ENCODE assay signal across 20 mouse cellular contexts in genomic region chr1:173626686-173627085, GRCm38 (mm10). TPM values are rescaled to one million over a fixed set of nuclear protein-coding genes. Genes with fewer than 3 reads are reported as not detected.
"Had no signal": no experiment of that assay in that cellular context is flagged by ENCODE, and none has a peak within 500 bp of the region (broad histone marks: within the 10 kb centered on the region; RNA-seq: fewer than 3 reads in every experiment).

No protein-coding gene starts in this region.

- H3K9ac ChIP-seq: intestine, embryonic 15.5 days; limb, embryonic 12.5 days; liver, embryonic 14.5 days; midbrain, embryonic 13.5 days; neural tube, embryonic 15.5 days had no signal

- ATAC-seq: intestine, embryonic 15.5 days; midbrain, embryonic 13.5 days had no signal

- DNase-seq: kidney, adult 2 months; kidney, postnatal 36 days; liver; lung, adult 2 months; lung, postnatal 10 days; thymus, adult 18-20 months; thymus, postnatal 14 days had no signal

- H3K27ac ChIP-seq: intestine, embryonic 15.5 days; layer of hippocampus, adult 2 months; limb, embryonic 12.5 days; liver, embryonic 14.5 days; macrophage; midbrain, embryonic 13.5 days; neural tube, embryonic 15.5 days had no signal

- H3K4me3 ChIP-seq: intestine, embryonic 15.5 days; layer of hippocampus, adult 2 months; limb, embryonic 12.5 days; midbrain, embryonic 13.5 days; myocyte; neural tube, embryonic 15.5 days had no signal

- H3K9me3 ChIP-seq: intestine, embryonic 15.5 days; limb, embryonic 12.5 days; midbrain, embryonic 13.5 days; neural tube, embryonic 15.5 days had no signal

- H3K27me3 ChIP-seq: intestine, embryonic 15.5 days; limb, embryonic 12.5 days; midbrain, embryonic 13.5 days; neural tube, embryonic 15.5 days had no signal

- H3K4me2 ChIP-seq: intestine, embryonic 15.5 days; limb, embryonic 12.5 days; midbrain, embryonic 13.5 days; neural tube, embryonic 15.5 days had no signal

- H3K4me1 ChIP-seq: intestine, embryonic 15.5 days; limb, embryonic 12.5 days; midbrain, embryonic 13.5 days; neural tube, embryonic 15.5 days had no signal

- H3K36me3 ChIP-seq: intestine, embryonic 15.5 days; limb, embryonic 12.5 days; midbrain, embryonic 13.5 days; neural tube, embryonic 15.5 days had no signal

RNA-seq across cellular contexts. Expression of gene Ifi209, which starts 4.0 kb away (rescaled TPM):
- total RNA-seq: layer of hippocampus, adult 2 months; layer of hippocampus, postnatal 10 days; left cerebral cortex, postnatal 36 days had no signal
- polyA plus RNA-seq: limb, embryonic 12.5 days; midbrain, embryonic 13.5 days; neural tube, embryonic 11.5 days had no signal

RNA-seq across cellular contexts. Expression of gene Ifi213, which starts 27.6 kb away (rescaled TPM):
- total RNA-seq: layer of hippocampus, adult 2 months; layer of hippocampus, postnatal 10 days; left cerebral cortex, postnatal 36 days had no signal
- polyA plus RNA-seq: kidney, embryonic 16.5 days; limb, embryonic 12.5 days; myocyte; neural tube, embryonic 11.5 days; stomach, embryonic 14.5 days had no signal

RNA-seq across cellular contexts. Expression of gene Ifi208, which starts 46.8 kb away (rescaled TPM):
- total RNA-seq: layer of hippocampus, adult 2 months; layer of hippocampus, postnatal 10 days; left cerebral cortex, postnatal 36 days had no signal
- polyA plus RNA-seq: kidney, embryonic 16.5 days; limb, embryonic 12.5 days; midbrain, embryonic 13.5 days; neural tube, embryonic 11.5 days; stomach, embryonic 14.5 days had no signal
